Mouse (Mus musculus) induced T-regulatory cell, adult 2 months (primary cell): ENCODE data around the gene Plxdc2.
A peak's percentile ranks its signal among the peaks of the same experiment; 100 is the strongest.

Experiments
- DNase-seq: peaks from one replicate; pipeline ENCODE4 v3.0.0-alpha.2; 2012; ENCODE audit warnings: low read depth

Gene Plxdc2

GRCm38 (mm10) chr2:16356106-16356818, at the start of gene Plxdc2:
Gene Plxdc2, plus strand, starts transcription at chr2:16356304.
- peak; percentile 16 for DNase-seq

DNA sequence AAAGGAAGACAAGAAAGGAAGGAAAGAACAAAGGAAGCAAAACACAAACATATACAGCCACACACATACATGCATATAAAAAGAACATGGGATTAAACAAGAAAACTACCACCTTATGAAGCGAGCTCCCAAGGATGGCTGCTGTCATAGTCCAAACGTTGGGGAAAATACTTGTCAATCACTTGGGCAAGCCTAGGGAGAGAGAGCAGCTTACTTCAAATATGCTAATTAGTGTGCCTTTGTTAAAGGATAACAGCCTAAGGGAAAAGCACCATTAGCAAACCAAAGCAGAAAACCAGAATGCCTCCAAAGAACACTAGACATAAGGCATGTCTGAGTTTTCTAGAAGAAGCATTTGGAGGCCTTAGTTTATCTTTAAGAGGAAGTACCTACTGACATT, 45.7 kb upstream of the Plxdc2 start:
- DNase-seq: no peak

DNA sequence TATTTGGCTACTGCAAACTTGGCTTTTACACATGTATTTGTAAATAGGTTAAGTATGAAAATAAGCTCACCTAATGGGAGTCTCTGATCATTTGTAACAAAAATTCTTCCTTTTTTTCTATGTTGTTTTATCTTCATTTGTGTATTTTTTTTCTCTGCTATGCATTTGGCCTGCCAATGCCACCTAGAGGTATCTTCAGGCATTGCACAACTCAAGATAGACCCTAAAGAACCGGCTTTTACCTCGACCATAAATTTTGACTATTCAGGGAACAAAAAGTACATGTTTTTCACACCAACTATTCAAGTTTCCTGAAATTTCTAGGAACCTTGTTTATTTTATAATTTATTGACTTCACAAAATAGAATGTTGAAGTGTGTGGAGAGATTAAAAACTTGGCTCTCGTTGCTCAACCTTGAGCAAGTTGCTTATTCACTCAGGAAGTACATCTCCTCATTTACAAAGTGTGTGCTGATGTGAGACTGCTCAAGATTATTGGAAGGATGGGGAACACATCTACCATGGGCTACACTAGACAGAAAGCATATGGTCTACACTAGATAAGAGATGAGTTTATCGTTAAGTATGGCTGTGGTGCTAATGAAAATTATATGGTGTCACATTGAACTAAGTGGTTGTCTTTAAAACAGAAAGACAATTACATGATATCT, 43.6 kb upstream of the Plxdc2 start:
- DNase-seq: peak; percentile 29

- DNase-seq: no peak
Measured at GRCm38 (mm10) chr2:16335194-16335781, 20.8 kb upstream of the Plxdc2 start.

GRCm38 (mm10) chr2:16344564-16344963, 11.5 kb upstream of the Plxdc2 start:
- no peak for DNase-seq

GRCm38 (mm10) chr2:16351106-16351505, 5.0 kb upstream of the Plxdc2 start:
- no peak for DNase-seq

DNA sequence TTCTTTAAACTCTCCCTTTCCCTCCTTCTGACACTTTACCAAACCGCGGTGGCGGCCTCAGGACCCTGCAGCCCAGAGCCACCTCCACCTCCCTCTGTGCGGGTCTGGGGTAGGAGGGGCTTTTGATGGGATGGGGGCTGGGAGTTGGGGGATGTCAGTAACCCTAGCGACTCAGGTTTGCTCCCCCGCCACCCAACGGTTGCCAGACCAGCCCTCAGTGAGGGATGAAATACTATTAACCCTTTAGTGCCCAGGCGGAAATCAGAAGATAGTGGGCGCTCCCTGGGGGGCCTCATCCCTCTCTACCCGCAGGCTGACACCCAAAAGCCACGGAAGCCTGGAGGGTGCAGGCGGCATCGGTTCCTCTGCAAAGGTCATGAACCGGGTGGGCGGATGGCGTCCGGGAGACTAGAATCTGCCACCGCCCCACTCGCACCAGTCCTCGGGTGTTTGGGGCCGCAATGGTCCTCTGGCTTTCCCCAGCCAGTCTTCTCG, 446 bp upstream of the Plxdc2 start:
- peak; percentile 6 for DNase-seq

- DNase-seq: no peak
Measured at GRCm38 (mm10) chr2:16356921-16357837, 1.1 kb downstream of the Plxdc2 start.

DNA sequence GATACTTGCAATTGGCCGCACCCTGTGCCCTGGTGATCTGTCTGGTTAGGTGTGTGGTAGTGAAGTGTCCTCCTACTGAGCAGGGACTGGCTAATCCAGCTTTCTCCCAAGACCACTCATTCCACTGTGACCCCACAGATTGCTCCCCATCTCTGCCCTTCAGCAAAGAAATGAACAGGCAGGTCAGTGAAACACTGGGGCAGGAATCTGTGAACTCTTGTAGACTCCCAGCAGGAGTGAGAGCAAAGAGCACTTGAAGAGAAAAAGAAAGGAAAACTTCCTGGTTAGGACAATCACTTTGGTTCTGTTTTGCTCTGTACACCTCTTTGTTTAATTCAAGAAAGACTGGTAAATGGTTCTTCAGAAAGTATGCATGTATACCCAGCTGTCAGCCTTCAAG, 1.8 kb downstream of the Plxdc2 start:
- DNase-seq: no peak

DNA sequence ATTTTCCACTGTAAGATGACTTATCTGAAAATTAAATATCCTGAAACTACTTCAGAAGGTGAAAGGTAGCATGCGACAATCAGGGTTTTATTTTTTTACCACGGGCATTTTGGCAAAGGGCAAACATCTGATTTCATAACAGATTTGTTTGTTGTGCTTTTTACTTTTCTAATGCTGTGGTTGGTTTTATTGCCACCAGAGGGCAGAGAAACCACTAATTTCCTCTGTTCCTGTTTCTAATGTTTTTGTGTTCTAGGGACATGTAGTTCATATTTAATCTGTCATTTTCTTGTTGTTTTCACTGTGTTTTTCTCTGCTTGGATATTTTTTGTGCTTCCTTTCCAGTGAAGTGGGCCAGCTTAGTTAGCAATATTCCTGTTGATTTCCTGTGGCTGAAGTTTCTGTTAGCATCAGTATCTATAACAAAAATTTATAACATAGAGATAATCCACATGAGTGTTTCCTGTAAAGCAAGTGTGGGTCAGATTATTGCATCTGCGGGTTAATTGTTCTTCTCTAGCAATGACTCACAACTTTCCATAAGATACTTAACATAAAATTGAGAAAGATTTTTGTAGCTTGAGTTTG, 3.3 kb downstream of the Plxdc2 start:
- DNase-seq: peak; percentile 17

DNA sequence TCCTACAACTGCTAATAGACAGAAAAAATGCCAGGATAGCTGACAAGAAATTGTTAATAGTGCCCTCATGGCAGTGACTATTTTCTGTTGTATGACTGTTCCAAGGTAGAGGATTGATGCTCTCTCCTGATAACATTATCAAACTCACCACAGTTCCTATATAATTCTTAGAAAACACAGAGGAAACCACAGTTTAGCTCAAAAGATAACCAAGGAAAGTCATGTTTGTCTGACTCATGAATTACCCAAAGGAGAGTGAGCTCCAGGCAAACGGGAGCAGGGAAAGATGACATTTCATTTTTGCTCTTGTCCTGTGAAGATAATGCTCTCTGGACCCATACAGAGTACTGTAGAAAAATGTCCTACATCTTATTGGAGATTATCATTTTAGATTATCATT, 8.6 kb downstream of the Plxdc2 start:
- no peak for DNase-seq

DNA sequence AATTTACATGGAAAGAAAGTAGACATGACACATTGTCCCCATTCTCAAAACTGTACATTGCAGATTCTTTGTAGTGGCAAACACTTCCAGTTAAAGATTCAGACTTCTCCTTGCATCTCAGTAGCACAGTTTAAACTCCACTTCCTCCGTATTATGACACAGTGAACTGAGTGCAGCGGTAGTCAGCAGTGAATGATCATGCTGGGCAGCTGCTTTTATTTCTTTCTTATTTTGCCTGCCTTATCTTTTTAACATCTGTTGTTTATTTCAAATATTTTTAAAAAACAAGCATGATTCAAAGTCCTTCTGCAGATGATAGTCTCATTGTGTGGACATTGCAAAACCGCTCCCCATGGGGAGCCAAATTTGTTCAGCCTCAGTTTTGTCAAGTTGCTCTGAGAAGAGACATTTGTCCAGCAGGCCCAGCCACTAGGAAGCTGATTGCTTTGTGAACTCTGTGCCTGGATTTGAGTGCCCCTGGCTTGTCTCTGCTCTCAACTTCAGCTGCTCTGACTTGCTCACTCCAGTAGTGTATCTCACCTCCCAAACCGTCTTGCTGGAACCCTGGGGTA, 9.8 kb downstream of the Plxdc2 start:
- DNase-seq: no peak

GRCm38 (mm10) chr2:16370419-16370818, 14.3 kb downstream of the Plxdc2 start:
- no peak for DNase-seq

GRCm38 (mm10) chr2:16374288-16374687, 18.2 kb downstream of the Plxdc2 start:
- no peak for DNase-seq

GRCm38 (mm10) chr2:16386206-16386605, 30.1 kb downstream of the Plxdc2 start:
- no peak for DNase-seq

DNA sequence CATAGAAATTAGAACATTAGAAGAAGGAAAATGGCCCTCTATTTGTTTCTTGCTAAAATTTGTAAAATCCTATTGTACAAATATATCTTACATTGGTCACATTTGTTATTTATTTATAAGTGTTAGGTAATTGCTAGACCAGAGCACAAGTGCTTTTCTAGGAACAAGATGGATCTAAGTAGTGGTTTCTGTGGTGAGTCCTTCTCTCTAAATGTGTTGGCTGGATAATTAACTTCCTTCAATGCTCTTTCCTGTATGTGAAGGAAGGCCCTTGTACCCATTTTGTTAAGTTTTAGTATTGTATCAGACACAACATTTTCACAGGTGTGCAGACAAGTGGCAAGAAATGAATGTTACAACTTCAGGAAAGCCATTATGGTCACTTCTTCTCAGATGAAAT, 30.6 kb downstream of the Plxdc2 start:
- DNase-seq: no peak

GRCm38 (mm10) chr2:16387787-16388186, 31.7 kb downstream of the Plxdc2 start:
- DNase-seq: no peak

DNA sequence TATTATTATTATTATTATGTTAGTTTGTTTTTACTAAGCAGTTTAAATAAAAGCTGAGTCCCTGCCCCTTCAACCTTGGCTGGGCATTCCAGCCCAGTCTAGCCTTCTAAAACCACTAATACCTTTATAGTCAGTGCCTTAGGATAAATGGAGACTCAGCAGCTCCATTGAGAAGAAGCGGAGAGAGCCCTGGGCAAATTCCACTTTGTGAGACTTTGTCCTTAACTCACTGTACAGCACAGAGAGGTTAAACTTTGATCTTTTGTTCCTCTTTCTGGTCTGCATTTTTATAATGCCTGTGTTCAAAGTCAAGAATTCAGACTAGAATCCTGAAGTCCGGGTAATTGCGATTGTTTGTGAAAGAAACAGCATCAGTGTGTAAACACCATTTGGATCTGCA, 41.4 kb downstream of the Plxdc2 start:
- DNase-seq: no peak

DNA sequence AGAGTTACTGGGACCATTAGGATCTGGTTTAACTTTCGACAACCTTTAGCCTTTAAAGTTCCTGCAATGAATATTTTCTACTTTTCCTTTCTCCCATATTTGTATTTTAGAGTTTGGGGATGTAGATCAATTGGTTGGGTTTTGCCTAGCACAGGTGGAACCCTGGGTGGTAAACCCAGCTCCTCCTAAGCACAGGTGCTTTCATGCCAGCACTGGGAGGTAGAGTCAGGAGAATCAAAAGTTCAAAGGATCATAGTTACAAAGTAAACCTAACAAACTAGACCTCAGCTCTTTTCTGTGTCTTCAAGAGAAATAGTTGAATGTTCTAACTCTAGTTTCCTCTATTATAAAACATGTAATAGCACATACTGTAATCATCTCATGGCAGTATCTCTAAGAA, 41.9 kb downstream of the Plxdc2 start:
- DNase-seq: no peak

- no peak for DNase-seq
Measured at GRCm38 (mm10) chr2:16398896-16399295, 42.8 kb downstream of the Plxdc2 start.

- DNase-seq: no peak
Measured at GRCm38 (mm10) chr2:16406508-16406907, 50.4 kb downstream of the Plxdc2 start.
